Mouse (Mus musculus): ENCODE results near the gene Eipr1. TPM values are rescaled to one million over a fixed set of nuclear protein-coding genes. Genes with fewer than 3 reads are reported as not detected.
A peak's percentile ranks its signal among the peaks of the same experiment; 100 is the strongest.

Eipr1 gene
- polyA plus RNA-seq, 1 experiment, result 28.5 TPM

GRCm38 (mm10) chr12:28809756-28810337, 58.2 kb downstream of the Eipr1 start:
- DNase-seq (ENCODE audit: low read depth in 1 of 2, low spot score in 2 of 2), result no peak
- peak overlapping the region; percentile 34 for H3K27ac ChIP-seq (ENCODE audit: insufficient read depth, low read length)
- H3K27me3 ChIP-seq (ENCODE audit: control insufficient read depth, insufficient read depth, low read length), result no peaks in the 10 kb centered on the region
- no peak overlapping the region for H3K4me3 ChIP-seq (ENCODE audit: extremely low read depth, insufficient read depth, insufficient read length)
- TF ChIP-seq POLR2A (IDR thresholded peaks at IDR 0.05; ENCODE audit: low read depth, low read length), result no peak
- TF ChIP-seq CTCF (IDR thresholded peaks at IDR 0.05; ENCODE audit: extremely low read depth, insufficient read depth, insufficient read length, insufficient replicate concordance), result no peak
- H3K36me3 ChIP-seq (ENCODE audit: control insufficient read depth, insufficient read depth, low read length), result no peaks in the 10 kb centered on the region
- H3K4me1 ChIP-seq (ENCODE audit: control insufficient read depth, insufficient read depth, insufficient read length), result no peaks in the 10 kb centered on the region; the same call in 1 of the 2 replicates
- 70% methylated on average over 4 of the region's 4 CpGs for WGBS

- 87% methylated on average over 9 of the region's 9 CpGs for WGBS
- H3K27me3 ChIP-seq (ENCODE audit: control insufficient read depth, insufficient read depth, low read length), result no peaks in the 10 kb centered on the region
- DNase-seq (ENCODE audit: low read depth in 1 of 2, low spot score in 2 of 2), result no peak
- no peak overlapping the region for H3K4me3 ChIP-seq (ENCODE audit: extremely low read depth, insufficient read depth, insufficient read length)
- no peaks in the 10 kb centered on the region for H3K36me3 ChIP-seq (ENCODE audit: control insufficient read depth, insufficient read depth, low read length)
- H3K4me1 ChIP-seq (ENCODE audit: control insufficient read depth, insufficient read depth, insufficient read length), result no peaks in the 10 kb centered on the region
- H3K27ac ChIP-seq (ENCODE audit: insufficient read depth, low read length), result no peak overlapping the region
- no peak for TF ChIP-seq POLR2A (IDR thresholded peaks at IDR 0.05; ENCODE audit: low read depth, low read length)
- TF ChIP-seq CTCF (IDR thresholded peaks at IDR 0.05; ENCODE audit: extremely low read depth, insufficient read depth, insufficient read length, insufficient replicate concordance), result no peak
Measured at GRCm38 (mm10) chr12:28816681-28817426, 65.3 kb downstream of the Eipr1 start.

- Histone ChIP-seq H3K36me3 (ENCODE audit: control insufficient read depth, insufficient read depth, low read length) (no peaks in the 10 kb centered on the region), H3K4me1 (ENCODE audit: control insufficient read depth, insufficient read depth, insufficient read length) (no peaks in the 10 kb centered on the region), H3K27me3 (ENCODE audit: control insufficient read depth, insufficient read depth, low read length) (no peaks in the 10 kb centered on the region), H3K4me3 (ENCODE audit: extremely low read depth, insufficient read depth, insufficient read length) (no peak overlapping the region), H3K27ac (ENCODE audit: insufficient read depth, low read length) (no peak overlapping the region)
- 90% methylated on average over 5 of the region's 5 CpGs for WGBS
- TF ChIP-seq CTCF (IDR thresholded peaks at IDR 0.05; ENCODE audit: extremely low read depth, insufficient read depth, insufficient read length, insufficient replicate concordance) (no peak), POLR2A (IDR thresholded peaks at IDR 0.05; ENCODE audit: low read depth, low read length) (no peak)
- DNase-seq (ENCODE audit: low read depth in 1 of 2, low spot score in 2 of 2), result no peak
Measured at GRCm38 (mm10) chr12:28817427-28817752, 65.8 kb downstream of the Eipr1 start.

GRCm38 (mm10) chr12:28817891-28818290, 66.3 kb downstream of the Eipr1 start:
- TF ChIP-seq POLR2A (IDR thresholded peaks at IDR 0.05; ENCODE audit: low read depth, low read length), result no peak
- no peak for TF ChIP-seq CTCF (IDR thresholded peaks at IDR 0.05; ENCODE audit: extremely low read depth, insufficient read depth, insufficient read length, insufficient replicate concordance)
- WGBS, result 79% methylated on average over 3 of the region's 3 CpGs

GRCm38 (mm10) chr12:28823518-28823917, 71.9 kb downstream of the Eipr1 start:
- H3K36me3 ChIP-seq (ENCODE audit: control insufficient read depth, insufficient read depth, low read length), result no peaks in the 10 kb centered on the region
- no peaks in the 10 kb centered on the region for H3K4me1 ChIP-seq (ENCODE audit: control insufficient read depth, insufficient read depth, insufficient read length)
- TF ChIP-seq CTCF (IDR thresholded peaks at IDR 0.05; ENCODE audit: extremely low read depth, insufficient read depth, insufficient read length, insufficient replicate concordance) (no peak), POLR2A (IDR thresholded peaks at IDR 0.05; ENCODE audit: low read depth, low read length) (no peak)
- WGBS, result 94% methylated on average over 7 of the region's 7 CpGs
- no peak overlapping the region for H3K4me3 ChIP-seq (ENCODE audit: extremely low read depth, insufficient read depth, insufficient read length)
- H3K27ac ChIP-seq (ENCODE audit: insufficient read depth, low read length), result no peak overlapping the region
- no peak for DNase-seq (ENCODE audit: low read depth in 1 of 2, low spot score in 2 of 2)
- no peaks in the 10 kb centered on the region for H3K27me3 ChIP-seq (ENCODE audit: control insufficient read depth, insufficient read depth, low read length)

More at GRCm38 (mm10) chr12:28817891-28818290, 66.3 kb downstream of the Eipr1 start:
- H3K4me1 ChIP-seq (ENCODE audit: control insufficient read depth, insufficient read depth, insufficient read length), result no peaks in the 10 kb centered on the region
- H3K27me3 ChIP-seq (ENCODE audit: control insufficient read depth, insufficient read depth, low read length), result no peaks in the 10 kb centered on the region
- H3K4me3 ChIP-seq (ENCODE audit: extremely low read depth, insufficient read depth, insufficient read length), result no peak overlapping the region
- H3K36me3 ChIP-seq (ENCODE audit: control insufficient read depth, insufficient read depth, low read length), result no peaks in the 10 kb centered on the region
- DNase-seq (ENCODE audit: low read depth in 1 of 2, low spot score in 2 of 2), result no peak
- no peak overlapping the region for H3K27ac ChIP-seq (ENCODE audit: insufficient read depth, low read length)

GRCm38 (mm10) chr12:28829502-28829901, 77.9 kb downstream of the Eipr1 start:
- DNase-seq (ENCODE audit: low read depth in 1 of 2, low spot score in 2 of 2), result no peak
- H3K36me3 ChIP-seq (ENCODE audit: control insufficient read depth, insufficient read depth, low read length), result peaks cover 2% of the 10 kb centered on the region; the same call in 1 of the 2 replicates
- H3K4me1 ChIP-seq (ENCODE audit: control insufficient read depth, insufficient read depth, insufficient read length), result peaks cover 5% of the 10 kb centered on the region; the same call in 1 of the 2 replicates
- TF ChIP-seq POLR2A (IDR thresholded peaks at IDR 0.05; ENCODE audit: low read depth, low read length) (no peak), CTCF (IDR thresholded peaks at IDR 0.05; ENCODE audit: extremely low read depth, insufficient read depth, insufficient read length, insufficient replicate concordance) (no peak)
- no peak overlapping the region for H3K4me3 ChIP-seq (ENCODE audit: extremely low read depth, insufficient read depth, insufficient read length)
- no peak overlapping the region for H3K27ac ChIP-seq (ENCODE audit: insufficient read depth, low read length)
- WGBS, result 69% methylated on average over 3 of the region's 3 CpGs
- H3K27me3 ChIP-seq (ENCODE audit: control insufficient read depth, insufficient read depth, low read length), result no peaks in the 10 kb centered on the region

GRCm38 (mm10) chr12:28830471-28830870, 78.9 kb downstream of the Eipr1 start:
- 92% methylated on average over 3 of the region's 3 CpGs for WGBS
- H3K27me3 ChIP-seq (ENCODE audit: control insufficient read depth, insufficient read depth, low read length), result no peaks in the 10 kb centered on the region

More at GRCm38 (mm10) chr12:28830471-28830870, 78.9 kb downstream of the Eipr1 start:
- Histone ChIP-seq H3K36me3 (ENCODE audit: control insufficient read depth, insufficient read depth, low read length) (peaks cover 2% of the 10 kb centered on the region; the same call in 1 of the 2 replicates), H3K27ac (ENCODE audit: insufficient read depth, low read length) (no peak overlapping the region), H3K4me3 (ENCODE audit: extremely low read depth, insufficient read depth, insufficient read length) (no peak overlapping the region), H3K4me1 (ENCODE audit: control insufficient read depth, insufficient read depth, insufficient read length) (peaks cover 7% of the 10 kb centered on the region; the same call in 1 of the 2 replicates)
- DNase-seq (ENCODE audit: low read depth in 1 of 2, low spot score in 2 of 2), result no peak
- TF ChIP-seq CTCF (IDR thresholded peaks at IDR 0.05; ENCODE audit: extremely low read depth, insufficient read depth, insufficient read length, insufficient replicate concordance) (no peak), POLR2A (IDR thresholded peaks at IDR 0.05; ENCODE audit: low read depth, low read length) (no peak)
